Mouse (Mus musculus) thymus, postnatal 14 days (tissue): Measurements from ENCODE around the gene Zbtb44.

Experiments used
- DNase-seq: peaks from one replicate; pipeline ENCODE4 v3.0.0; 2021

Zbtb44 gene

GRCm38 (mm10) chr9:31117488-31117887 is 87.0 kb downstream of the Zbtb44 start:
- DNase-seq: no peak

GRCm38 (mm10) chr9:31118520-31119298 is 88.3 kb downstream of the Zbtb44 start:
- no peak for DNase-seq

- no peak for DNase-seq
Measured at GRCm38 (mm10) chr9:31119405-31119804, 89.0 kb downstream of the Zbtb44 start.

GRCm38 (mm10) chr9:31119882-31120532 is 89.6 kb downstream of the Zbtb44 start:
- no peak for DNase-seq

- no peak for DNase-seq
Measured at GRCm38 (mm10) chr9:31120533-31120915, 90.1 kb downstream of the Zbtb44 start.

- no peak for DNase-seq
Measured at GRCm38 (mm10) chr9:31122464-31123030, 92.1 kb downstream of the Zbtb44 start.
